Mouse (Mus musculus) liver, adult (tissue): Measurements from ENCODE around the gene Hdac4.

Source experiments
- GATA4 ChIP-seq: IDR thresholded peaks from 2 replicates; pipeline ENCODE4 v1.6.1; 2014; ENCODE audit warnings: mild to moderate bottlenecking, low read length; ENCODE audit not compliant: insufficient replicate concordance

The Hdac4 gene

DNA sequence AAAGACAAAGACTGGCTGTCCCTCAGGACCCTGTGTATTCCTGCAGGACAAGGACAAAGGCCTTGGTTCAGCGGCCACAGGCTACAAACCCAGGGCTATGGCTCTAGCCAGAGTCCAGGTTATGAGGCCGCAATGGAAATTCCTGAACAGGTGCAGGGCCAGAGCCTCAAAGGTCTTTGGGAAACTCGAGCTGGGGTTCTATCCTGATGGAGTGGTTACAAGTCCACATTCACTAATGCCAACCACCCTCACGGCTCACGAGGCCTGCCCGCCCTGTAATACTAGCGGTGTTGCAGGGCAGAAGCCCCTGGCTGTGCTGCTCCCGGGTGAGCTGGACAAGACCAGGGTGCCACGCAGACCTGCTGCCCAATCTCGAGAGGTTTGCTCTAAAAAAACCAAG lies 264.3 kb downstream of the Hdac4 start:
- no peak for TF ChIP-seq GATA4

DNA sequence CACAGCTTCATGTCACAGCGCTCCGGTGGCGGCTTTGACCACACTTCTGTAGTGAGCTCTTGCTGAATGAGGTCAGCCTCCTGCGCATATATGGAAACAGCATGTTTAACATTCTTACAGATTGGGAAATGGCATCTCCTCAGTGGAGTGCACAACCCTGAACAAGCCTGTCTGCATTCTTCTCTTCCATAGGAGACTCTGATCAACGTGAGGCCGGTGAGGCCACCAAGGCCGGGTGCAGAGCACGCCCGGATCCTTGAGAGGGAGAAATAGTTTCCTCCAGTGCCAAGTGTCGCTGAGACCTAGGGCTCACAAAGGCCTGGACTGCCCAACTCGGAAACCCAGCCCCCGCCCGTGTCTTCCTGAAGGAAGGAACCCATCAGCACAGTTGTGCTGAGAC lies 266.4 kb downstream of the Hdac4 start:
- no peak for TF ChIP-seq GATA4

DNA sequence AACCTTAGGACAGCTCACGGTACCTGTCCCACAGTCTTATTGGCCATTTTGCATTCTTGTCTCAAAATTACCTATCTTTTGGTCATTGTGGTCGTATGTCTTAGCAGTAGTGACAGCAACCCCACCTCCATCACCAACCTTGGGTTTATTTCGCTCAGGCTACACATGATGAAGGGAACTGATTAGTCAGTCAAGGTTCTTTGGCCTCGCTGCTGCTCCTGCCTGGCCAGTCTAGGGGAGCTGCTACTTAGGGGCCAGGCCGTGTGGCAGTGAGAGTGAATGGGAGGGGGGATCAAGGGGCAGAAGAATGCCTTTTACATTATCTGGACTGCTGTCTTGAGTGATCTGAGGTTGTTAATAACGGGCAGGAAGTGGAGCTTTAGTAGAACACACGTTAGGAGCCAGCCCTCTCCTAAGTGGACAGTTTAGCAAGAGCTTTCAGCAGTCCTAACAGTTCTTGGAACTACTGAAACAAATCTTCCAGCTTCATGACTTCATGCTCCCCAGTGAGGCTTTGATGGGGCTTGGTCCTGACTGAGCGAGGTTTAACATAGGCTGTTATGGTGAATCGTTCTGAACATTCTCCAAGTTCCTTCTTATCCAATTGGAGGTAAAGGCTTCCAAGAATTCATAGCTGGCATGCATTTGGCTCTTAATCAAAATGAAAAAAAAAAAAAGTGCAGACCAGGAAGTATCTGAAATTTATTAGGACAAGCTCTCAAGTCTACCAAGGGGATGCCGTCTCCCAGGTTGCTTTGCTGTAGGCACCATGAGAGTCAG lies 267.8 kb downstream of the Hdac4 start:
- TF ChIP-seq GATA4: no peak

DNA sequence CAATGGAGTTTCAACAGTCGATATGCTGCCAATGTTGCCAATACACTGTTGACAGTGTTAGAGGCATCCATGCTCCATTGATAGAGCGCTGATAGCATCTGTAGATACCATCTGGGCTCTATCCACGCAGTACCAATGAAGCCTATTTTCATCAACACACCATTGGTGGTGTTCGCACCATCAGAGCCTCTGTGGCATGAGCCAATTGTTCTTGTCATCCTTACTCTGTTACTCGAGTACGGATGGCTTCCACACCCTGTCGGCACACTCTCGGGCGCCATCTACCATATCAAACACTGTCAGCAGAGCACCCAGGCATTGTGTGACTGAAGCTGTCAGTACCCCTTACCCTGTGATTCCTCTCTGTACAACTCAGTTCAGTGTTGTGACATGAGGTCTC lies 271.9 kb downstream of the Hdac4 start:
- TF ChIP-seq GATA4: no peak

DNA sequence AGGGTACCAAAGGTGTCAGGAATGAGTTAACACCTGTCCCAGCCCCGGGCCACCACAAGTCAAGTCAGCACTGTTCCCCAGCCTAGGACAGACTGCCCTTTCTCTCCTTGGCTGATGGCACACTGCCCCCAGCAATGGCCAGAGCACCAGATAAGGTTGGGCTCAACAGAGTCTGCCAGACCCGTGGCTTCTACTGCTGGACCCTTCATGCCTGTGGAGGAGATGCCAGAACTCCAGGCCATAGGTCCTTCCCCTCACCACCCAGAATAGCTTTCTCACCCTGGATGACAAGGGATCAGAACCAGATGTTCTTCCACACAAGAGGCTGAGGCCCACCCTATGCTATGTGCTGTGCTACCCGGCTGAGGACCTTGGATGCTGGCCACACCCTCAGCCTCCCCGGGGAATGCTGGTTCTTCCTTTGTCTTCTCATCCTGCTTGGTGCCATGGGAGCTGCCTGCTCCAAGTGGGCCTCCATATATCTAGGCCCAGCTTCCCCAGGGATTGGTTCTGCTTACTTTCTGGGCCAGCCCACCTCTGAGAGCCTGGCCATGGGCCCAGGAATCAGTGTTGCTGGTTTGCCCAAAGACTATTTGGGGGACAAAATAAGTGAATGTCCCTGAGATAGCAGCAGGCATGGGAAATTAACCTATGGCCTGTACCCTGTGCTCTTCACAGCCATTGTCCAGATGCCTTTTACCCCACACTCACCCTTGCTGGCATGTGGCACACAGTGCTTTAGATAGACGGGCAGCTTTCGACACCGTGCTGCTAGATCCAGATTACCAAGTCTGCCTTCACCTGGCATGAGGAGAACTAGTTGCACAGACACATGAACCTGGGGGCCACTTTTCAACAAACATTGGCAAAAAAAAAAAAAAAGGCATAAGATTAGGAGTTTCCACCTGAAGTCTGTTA lies 273.0 kb downstream of the Hdac4 start:
- no peak for TF ChIP-seq GATA4

DNA sequence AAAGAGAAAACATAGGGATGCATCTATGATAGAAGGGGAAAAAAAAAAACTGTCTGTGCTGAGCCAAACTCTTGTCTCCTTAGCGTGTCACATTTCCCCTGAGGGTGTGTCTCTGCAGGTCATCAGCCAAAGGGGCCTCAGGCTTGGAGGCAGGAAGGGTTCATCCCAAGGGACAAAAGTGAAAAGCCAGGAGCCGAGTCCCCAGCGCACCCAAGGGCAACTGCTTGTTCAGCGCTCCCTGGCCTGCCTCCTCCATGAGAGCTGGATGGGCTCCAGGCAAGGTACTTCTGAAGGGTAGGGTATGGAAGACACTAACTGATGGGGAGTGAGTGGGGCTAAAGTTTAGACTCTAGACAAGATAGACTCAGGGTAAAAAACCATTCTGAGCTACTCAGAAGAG lies 273.8 kb downstream of the Hdac4 start:
- TF ChIP-seq GATA4: no peak

DNA sequence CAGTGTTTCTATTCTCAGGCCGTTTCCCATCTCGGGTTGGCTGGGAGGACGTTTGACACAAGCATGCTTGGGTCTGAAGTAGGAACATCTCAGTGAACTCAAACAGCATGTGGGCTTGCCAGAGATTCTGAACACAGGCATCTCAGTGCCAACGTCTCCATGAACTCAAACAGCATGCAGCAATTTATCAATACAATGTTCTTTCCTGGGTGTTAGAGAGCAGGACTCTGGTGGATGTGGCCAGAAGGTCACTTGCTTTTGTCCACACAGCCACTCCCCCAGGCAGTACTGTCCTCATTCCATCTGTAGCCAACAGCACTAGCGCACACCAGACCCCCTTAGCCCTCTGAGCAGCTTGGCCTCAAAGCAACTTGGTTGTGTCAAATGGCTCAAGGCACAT lies 274.2 kb downstream of the Hdac4 start:
- TF ChIP-seq GATA4: no peak

DNA sequence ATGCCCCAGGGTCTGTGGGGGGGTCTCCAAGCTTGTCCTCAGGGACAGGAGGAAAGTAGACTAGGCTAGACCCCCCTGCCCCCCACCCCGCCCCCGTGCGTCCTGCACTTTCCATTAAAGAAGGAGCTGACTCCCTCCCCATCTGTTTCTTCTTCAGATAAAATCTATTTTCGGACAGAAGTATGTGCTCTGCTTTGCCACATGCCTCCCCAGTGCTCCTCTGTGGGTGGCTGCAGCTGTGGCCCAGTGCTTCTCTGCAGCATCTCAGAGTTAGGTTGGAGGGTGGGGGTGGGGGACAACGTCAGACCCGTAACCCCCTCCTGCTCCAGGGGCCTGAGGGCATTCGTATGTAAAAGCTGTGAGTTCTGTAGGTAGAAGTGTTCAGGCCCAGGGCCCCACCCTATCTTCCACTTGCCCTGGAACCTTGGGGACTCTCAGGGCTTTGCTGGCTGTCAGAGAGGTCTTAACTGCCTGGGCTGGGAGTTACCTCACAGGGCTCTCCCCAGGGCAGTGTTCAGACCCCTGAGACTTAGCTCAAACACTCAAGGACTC lies 275.4 kb downstream of the Hdac4 start:
- TF ChIP-seq GATA4: no peak

DNA sequence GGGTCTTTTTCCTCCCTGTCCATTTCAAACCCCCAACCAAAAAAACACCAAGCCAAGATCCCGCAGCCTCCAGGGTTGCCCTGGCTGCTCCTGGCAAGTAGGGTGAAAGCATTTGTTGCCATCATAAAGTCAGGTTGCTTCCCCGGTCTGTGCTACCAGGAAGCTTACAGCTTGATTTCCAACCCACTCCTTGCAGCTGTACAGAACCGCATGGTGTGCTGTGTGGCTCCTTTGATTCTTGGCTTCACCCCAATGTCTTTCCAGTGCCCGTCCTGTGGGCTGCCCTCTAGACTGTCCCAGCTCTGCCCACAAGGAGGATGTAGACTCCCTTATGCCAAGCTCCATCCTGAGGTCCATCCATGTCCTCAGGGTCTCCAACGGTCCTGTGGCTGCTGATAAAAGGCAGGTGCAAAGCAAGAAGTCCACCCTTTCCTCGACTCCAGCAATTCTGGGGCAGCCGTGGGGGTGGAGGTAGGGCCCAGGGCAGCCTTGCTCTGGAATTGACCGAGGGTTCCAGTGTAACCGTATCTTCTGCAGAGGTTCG lies 277.2 kb downstream of the Hdac4 start:
- no peak for TF ChIP-seq GATA4

DNA sequence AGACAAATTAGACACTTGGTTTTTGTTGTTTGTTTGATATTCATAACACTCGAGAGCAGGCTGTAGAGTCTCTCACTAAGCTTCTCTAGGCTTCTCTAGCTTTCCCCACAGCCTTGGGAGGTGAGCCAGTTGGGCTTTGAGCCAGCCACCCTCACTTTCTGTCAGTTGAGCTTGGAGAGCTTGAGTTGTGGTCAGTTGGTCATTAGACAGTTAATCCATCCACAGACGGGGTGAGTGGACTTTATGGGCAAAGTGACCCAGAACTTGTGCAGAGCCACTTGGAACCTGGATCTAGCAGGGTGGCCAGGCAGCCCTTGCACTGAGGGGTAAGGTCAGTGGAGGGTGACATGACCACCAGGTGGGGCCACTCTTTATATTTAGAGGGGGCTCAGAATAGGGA lies 277.9 kb downstream of the Hdac4 start:
- no peak for TF ChIP-seq GATA4

DNA sequence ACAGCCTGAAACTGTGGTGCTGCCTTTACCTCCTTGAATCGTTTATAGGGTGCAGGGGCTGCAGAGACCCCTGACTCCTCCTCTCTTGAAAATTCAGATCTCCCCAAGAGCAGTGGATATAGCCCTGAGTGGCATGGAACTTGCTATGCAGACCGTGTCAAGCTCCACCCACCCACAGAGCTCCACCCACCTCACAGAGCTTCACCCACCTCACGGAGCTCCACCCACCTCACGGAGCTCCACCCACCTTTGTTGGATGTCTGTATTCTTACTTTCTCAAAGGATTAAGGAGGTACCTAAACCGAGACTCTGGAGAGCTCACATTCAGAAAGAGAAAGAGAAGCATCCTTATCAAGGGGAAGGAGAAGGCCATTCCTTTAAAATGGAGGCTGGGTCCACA lies 279.5 kb downstream of the Hdac4 start:
- TF ChIP-seq GATA4: no peak

DNA sequence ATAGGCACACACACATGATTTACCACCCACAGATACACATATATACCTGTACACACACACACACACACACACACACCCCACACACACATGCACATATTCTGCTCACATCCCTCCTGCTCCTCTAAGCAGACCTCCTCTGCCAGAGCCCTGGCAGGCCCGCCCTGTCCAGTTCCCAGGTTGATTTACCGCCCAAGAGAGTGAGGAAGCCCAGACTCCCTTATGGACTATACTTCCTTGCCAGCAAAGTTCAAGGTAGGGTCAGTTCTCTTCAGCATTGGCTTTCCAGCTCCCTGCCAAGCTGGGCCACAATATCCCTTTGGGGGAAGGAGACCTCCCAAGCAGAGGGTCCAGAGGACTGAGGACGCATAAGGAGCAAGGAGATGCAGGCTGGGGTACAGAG lies 280.9 kb downstream of the Hdac4 start:
- TF ChIP-seq GATA4: no peak

DNA sequence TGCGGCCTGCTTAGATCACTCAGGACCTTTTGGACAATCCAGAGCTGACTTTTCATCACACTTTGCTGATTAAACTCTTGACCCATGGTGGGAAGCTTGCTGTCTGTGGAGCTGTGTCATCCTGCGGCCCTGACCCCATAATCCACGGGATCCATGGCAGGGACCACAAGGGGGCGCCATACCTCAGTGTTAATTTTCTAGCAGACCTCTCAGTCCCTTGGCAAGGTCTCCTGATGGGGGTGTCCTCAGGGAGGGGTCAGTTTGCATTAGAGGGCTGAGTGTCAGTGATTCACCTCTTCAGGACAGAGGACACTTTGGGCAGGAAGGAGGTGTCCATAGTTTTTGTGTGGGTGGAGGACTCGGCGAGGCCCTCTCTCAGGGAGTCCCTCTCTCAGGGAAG lies 281.6 kb downstream of the Hdac4 start:
- no peak for TF ChIP-seq GATA4

DNA sequence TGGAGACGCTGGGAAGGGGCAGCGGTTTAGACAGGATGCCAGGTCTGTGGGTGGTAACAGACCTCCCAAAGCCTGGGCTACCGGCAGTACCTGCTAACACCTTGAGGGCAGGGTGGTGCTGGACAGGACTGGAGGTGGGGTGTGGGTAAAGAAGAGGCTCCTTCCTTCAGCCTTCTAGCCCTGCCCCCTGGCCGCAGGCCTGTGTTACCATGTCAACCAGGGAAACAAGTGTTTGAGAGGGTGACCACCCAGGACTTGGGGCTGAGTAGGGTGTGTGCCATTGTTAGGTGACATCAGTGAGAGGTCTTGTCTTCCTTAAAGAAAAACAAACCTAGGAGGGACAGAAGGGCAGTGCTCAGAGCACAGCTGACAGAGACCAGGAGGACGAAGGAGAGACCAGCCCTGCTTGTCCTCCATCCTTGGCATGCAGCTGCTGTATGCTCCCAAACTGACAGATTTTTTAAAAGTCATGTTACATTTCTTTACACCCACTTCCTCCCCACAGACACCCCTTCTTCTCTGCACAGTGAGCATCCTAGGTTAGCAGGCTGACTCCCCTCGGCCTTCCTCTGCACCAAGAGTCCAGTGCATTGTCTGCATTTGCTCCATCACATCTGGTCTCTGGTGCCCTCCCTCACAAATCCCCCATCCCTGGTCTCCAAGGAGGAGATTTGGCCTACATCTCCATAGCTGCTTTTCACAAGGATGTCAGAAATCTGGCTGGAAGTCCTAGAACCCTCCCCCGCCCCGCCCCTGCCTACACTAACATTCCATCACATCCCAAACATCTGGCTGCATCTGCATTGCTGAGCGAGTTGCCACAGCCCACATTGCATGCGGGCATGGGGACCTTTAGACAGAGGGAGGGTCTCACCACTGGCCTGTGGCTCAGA lies 283.0 kb downstream of the Hdac4 start:
- TF ChIP-seq GATA4: no peak

DNA sequence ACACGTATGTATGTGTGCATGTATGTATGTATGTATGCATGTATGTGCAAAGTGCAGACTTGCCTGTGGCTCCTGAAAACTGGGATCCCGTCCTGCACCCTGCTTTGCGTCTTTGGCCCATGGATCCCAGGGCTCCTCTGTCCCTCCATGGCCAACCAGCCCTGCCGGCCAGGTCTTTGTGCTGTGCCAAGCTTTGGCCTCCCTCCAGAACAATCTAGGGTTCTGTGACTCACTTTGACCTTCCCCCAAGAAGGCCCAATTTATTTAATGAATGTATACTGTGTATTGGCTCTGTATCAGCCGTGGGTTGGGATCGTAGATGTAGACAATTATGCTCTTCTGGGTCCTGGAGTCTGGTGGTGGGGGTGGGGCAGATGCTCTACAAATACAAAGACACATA lies 290.2 kb downstream of the Hdac4 start:
- no peak for TF ChIP-seq GATA4
